Mouse (Mus musculus) adrenal gland, adult (tissue): ENCODE data around the gene Dhx30.
"Not testable (repeated sequence)": the region's sequence is repeated elsewhere in the genome, so short reads cannot be mapped to it uniquely, and the experiment has no call there.

Source experiments
- DNase-seq, 2 experiments: peaks; one replicate each; pipeline ENCODE4 v3.0.0; 2022 to 2023; ENCODE audit warnings: low spot score in 1 of 2; ENCODE audit not compliant: inconsistent age in 2 of 2

Dhx30 gene

GRCm38 (mm10) chr9:110097791-110098190 is 19.8 kb downstream of the Dhx30 start:
- DNase-seq: no peak

- DNase-seq: no peak
These were observed 22.9 kb downstream of the Dhx30 start for GRCm38 (mm10) chr9:110094761-110095160.

- DNase-seq: no peak
These were observed 24.3 kb downstream of the Dhx30 start for GRCm38 (mm10) chr9:110093303-110093702.

- DNase-seq: no peak
These were observed 31.9 kb downstream of the Dhx30 start for GRCm38 (mm10) chr9:110085693-110086092.

GRCm38 (mm10) chr9:110084201-110084964 is 33.2 kb downstream of the Dhx30 start:
- no peak for DNase-seq

- no peak for DNase-seq
These were observed 36.6 kb downstream of the Dhx30 start for GRCm38 (mm10) chr9:110081066-110081465.

- DNase-seq: not testable (repeated sequence)
These were observed 41.2 kb downstream of the Dhx30 start for GRCm38 (mm10) chr9:110076468-110076867.

GRCm38 (mm10) chr9:110071843-110072242 is 45.8 kb downstream of the Dhx30 start:
- DNase-seq: peak; percentile 76 to 93

GRCm38 (mm10) chr9:110071011-110071410 is 46.6 kb downstream of the Dhx30 start:
- DNase-seq: peak in 1 of 2 experiments; percentile 33

GRCm38 (mm10) chr9:110070358-110070757 is 47.3 kb downstream of the Dhx30 start:
- DNase-seq: peak; percentile 89 to 94

GRCm38 (mm10) chr9:110068745-110069144 is 48.9 kb downstream of the Dhx30 start:
- peak; percentile 85 to 91 for DNase-seq

GRCm38 (mm10) chr9:110064641-110065040 is 53.0 kb downstream of the Dhx30 start:
- peak in 1 of 2 experiments; percentile 42 for DNase-seq

- DNase-seq: no peak
These were observed 54.8 kb downstream of the Dhx30 start for GRCm38 (mm10) chr9:110062861-110063260.

GRCm38 (mm10) chr9:110062405-110062804 is 55.2 kb downstream of the Dhx30 start:
- DNase-seq: no peak

GRCm38 (mm10) chr9:110060761-110061160 is 56.9 kb downstream of the Dhx30 start:
- no peak for DNase-seq

GRCm38 (mm10) chr9:110057200-110057599 is 60.4 kb downstream of the Dhx30 start:
- DNase-seq: no peak

- no peak for DNase-seq
These were observed 62.8 kb downstream of the Dhx30 start for GRCm38 (mm10) chr9:110054781-110055180.

GRCm38 (mm10) chr9:110054080-110054421 is 63.6 kb downstream of the Dhx30 start:
- no peak for DNase-seq

GRCm38 (mm10) chr9:110053305-110054079 is 64.1 kb downstream of the Dhx30 start:
- peak in 1 of 2 experiments; percentile 64 for DNase-seq

- DNase-seq: peak in 1 of 2 experiments; percentile 33
These were observed 64.7 kb downstream of the Dhx30 start for GRCm38 (mm10) chr9:110052951-110053304.

- DNase-seq: no peak
These were observed 65.6 kb downstream of the Dhx30 start for GRCm38 (mm10) chr9:110051869-110052661.
